Mouse (Mus musculus) embryonic fibroblast, embryonic 13.5 days (primary cell): ENCODE results near the gene Olfr91.

Source experiments
- CTCF ChIP-seq: IDR thresholded peaks from 2 replicates; pipeline ENCODE4 v1.5.1; 2011; ENCODE audit warnings: mild to moderate bottlenecking, control low read depth, low read length, moderate library complexity, borderline replicate concordance; ENCODE audit not compliant: insufficient read depth
- POLR2A ChIP-seq: IDR thresholded peaks from 2 replicates; pipeline ENCODE4 v1.6.1; 2011; ENCODE audit warnings: low read depth, mild to moderate bottlenecking, control low read depth, low read length, moderate library complexity

GRCm38 (mm10) chr17:37047332-37047976 lies 50.6 kb downstream of the Olfr91 start:
- TF ChIP-seq CTCF (no peak), POLR2A (no peak)
